Mouse (Mus musculus) liver, embryonic 11.5 days (tissue): ENCODE measurements around the gene Slc26a6. TPM values are rescaled to one million over a fixed set of nuclear protein-coding genes. Genes with fewer than 3 reads are reported as not detected.

ENCODE experiments used
- ATAC-seq: fragments of 200-750 bp; cut with Nextera tagmentation; replicated peaks from 2 replicates; pipeline ENCODE4 v1.8.0; 2017; ENCODE audit warnings: moderate number of reproducible peaks, mild to moderate bottlenecking, moderate TSS enrichment, moderate library complexity; ENCODE audit not compliant: low FRiP score
- DNase-seq: peaks from one replicate; pipeline ENCODE4 v3.0.0-alpha.2; 2017; ENCODE audit warnings: low spot score
- H3K27ac ChIP-seq: fragments of 300-500 bp; sonication (generic); 2 replicates; pipeline ENCODE4 v1.5.1; 2014; ENCODE audit warnings: mild to moderate bottlenecking, low read depth, low read length, control low read depth
- H3K27me3 ChIP-seq: fragments of 300-500 bp; sonication (generic); replicated peaks from 2 replicates; pipeline ENCODE4 v1.6.1; 2014; ENCODE audit warnings: low read length, mixed read lengths; ENCODE audit not compliant: control insufficient read depth, insufficient read depth
- H3K36me3 ChIP-seq: fragments of 300-500 bp; sonication (generic); 2 replicates; pipeline ENCODE4 v1.6.1; 2014; ENCODE audit warnings: mild to moderate bottlenecking, low read length, moderate library complexity, mixed read lengths; ENCODE audit not compliant: control insufficient read depth, insufficient read depth
- H3K4me1 ChIP-seq: fragments of 300-500 bp; sonication (generic); replicated peaks from 2 replicates; pipeline ENCODE4 v1.6.1; 2014; ENCODE audit warnings: low read length, mixed read lengths; ENCODE audit not compliant: control insufficient read depth, insufficient read depth
- H3K4me2 ChIP-seq: fragments of 300-500 bp; sonication (generic); 2 replicates; pipeline ENCODE4 v1.6.1; 2014; ENCODE audit warnings: mild to moderate bottlenecking, control low read depth, moderate library complexity
- H3K4me3 ChIP-seq: fragments of 300-500 bp; sonication (generic); 2 replicates; pipeline ENCODE4 v1.5.1; 2014; ENCODE audit warnings: low read depth, low read length, control low read depth
- H3K9ac ChIP-seq: fragments of 300-500 bp; sonication (generic); 2 replicates; pipeline ENCODE4 v1.6.1; 2014; ENCODE audit warnings: low read depth, low read length, control low read depth
- H3K9me3 ChIP-seq: fragments of 300-500 bp; sonication (generic); 2 replicates; pipeline ENCODE4 v1.6.1; 2016; ENCODE audit warnings: low read length, inconsistent platforms, mixed read lengths; ENCODE audit not compliant: control insufficient read depth
- WGBS: fragments of 180-500 bp; shearing (Covaris S2); extraction: QIAGEN DNeasy Blood & Tissue Kit; methylation state at CpG from one replicate; pipeline ENCODE4 v1.1.7; 2014; 5-methylcytosine and 5-hydroxymethylcytosine counted together
- polyA plus RNA-seq: library from polyadenylated mRNA; unstranded; fragments of >200 nt; fragmentation: Nextera tagmentation; extraction: Ambion mirVana; gene quantifications from 2 replicates; pipeline ENCODE4 v1.2.1, GENCODE M21; 2014

Slc26a6 gene
- 9.0 and 10.5 TPM in 2 replicates for polyA plus RNA-seq

- Histone ChIP-seq H3K4me1 (peaks cover 12% of the 10 kb centered on the region), H3K9ac (peak within 1 kb of the TSS; percentile 76), H3K36me3 (no peaks in the 10 kb centered on the region; the same call in 1 of the 2 replicates), H3K27me3 (peaks cover 11% of the 10 kb centered on the region), H3K9me3 (no peaks in the 10 kb centered on the region), H3K4me3 (peak within 1 kb of the TSS; percentile 67), H3K4me2 (peak within 1 kb of the TSS; percentile 94), H3K27ac (peak within 1 kb of the TSS; percentile 66)
- ATAC-seq (no peak), DNase-seq (no peak)
- WGBS = 85% methylated on average over 3 of the region's 3 CpGs
Measured at GRCm38 (mm10) chr9:108852976-108853375, at the start of gene Slc26a6. Gene Slc26a6 (plus strand): TSS chr9:108853283.

- peak; percentile 64 for ATAC-seq
- Histone ChIP-seq H3K4me1 (peaks cover 39% of the 10 kb centered on the region), H3K4me2 (no peak overlapping the region), H3K27me3 (no peaks in the 10 kb centered on the region), H3K9me3 (no peaks in the 10 kb centered on the region), H3K9ac (no peak overlapping the region; the same call in 1 of the 2 replicates), H3K4me3 (no peak overlapping the region), H3K36me3 (peaks cover 20% of the 10 kb centered on the region), H3K27ac (peak overlapping the region; percentile 68; the same call in 1 of the 2 replicates)
- no peak for DNase-seq
- WGBS = 78% methylated on average over 8 of the region's 8 CpGs
Measured at GRCm38 (mm10) chr9:108805768-108806167, 47.3 kb upstream of the Slc26a6 start.

- ATAC-seq (no peak), DNase-seq (no peak)
- Histone ChIP-seq H3K4me3 (no peak overlapping the region), H3K9me3 (no peaks in the 10 kb centered on the region), H3K9ac (0 out of 2 replicates have a peak overlapping the region, but pooled peaks have one; percentile 13), H3K36me3 (peaks cover 20% of the 10 kb centered on the region), H3K27ac (peak overlapping the region; percentile 68), H3K4me1 (peaks cover 39% of the 10 kb centered on the region), H3K27me3 (no peaks in the 10 kb centered on the region), H3K4me2 (no peak overlapping the region)
Measured at GRCm38 (mm10) chr9:108806379-108806778, 46.7 kb upstream of the Slc26a6 start.

- no peak overlapping the region for H3K4me3 ChIP-seq
- H3K4me1 ChIP-seq = peaks cover 39% of the 10 kb centered on the region
- DNase-seq (no peak), ATAC-seq (no peak)
- 91% methylated on average over 1 of the region's 1 CpGs for WGBS
- H3K9ac ChIP-seq = no peak overlapping the region
- peaks cover 24% of the 10 kb centered on the region for H3K36me3 ChIP-seq
- peak overlapping the region; percentile 22 for H3K4me2 ChIP-seq
- peak overlapping the region; percentile 68 for H3K27ac ChIP-seq
- no peaks in the 10 kb centered on the region for H3K9me3 ChIP-seq
- H3K27me3 ChIP-seq = no peaks in the 10 kb centered on the region
Measured at GRCm38 (mm10) chr9:108806831-108807230, 46.3 kb upstream of the Slc26a6 start.

GRCm38 (mm10) chr9:108807674-108808073 lies 45.4 kb upstream of the Slc26a6 start:
- peaks cover 39% of the 10 kb centered on the region for H3K4me1 ChIP-seq
- H3K36me3 ChIP-seq = peaks cover 24% of the 10 kb centered on the region
- DNase-seq = no peak
- no peaks in the 10 kb centered on the region for H3K27me3 ChIP-seq
- H3K4me2 ChIP-seq = peak overlapping the region; percentile 91
- peak overlapping the region; percentile 76; the same call in 1 of the 2 replicates for H3K4me3 ChIP-seq
- 65% methylated on average over 5 of the region's 5 CpGs for WGBS
- ATAC-seq = peak; percentile 80
- H3K9me3 ChIP-seq = no peaks in the 10 kb centered on the region
- peak overlapping the region; percentile 84 for H3K27ac ChIP-seq
- peak overlapping the region; percentile 90; the same call in 1 of the 2 replicates for H3K9ac ChIP-seq

GRCm38 (mm10) chr9:108808163-108808665 lies 44.9 kb upstream of the Slc26a6 start, which contains the start of gene Nckipsd:
Gene Nckipsd (plus strand): TSS chr9:108808368.
- Histone ChIP-seq H3K4me1 (peaks cover 39% of the 10 kb centered on the region), H3K36me3 (peaks cover 24% of the 10 kb centered on the region)
- under 1% methylated on average over 62 of the region's 62 CpGs for WGBS

GRCm38 (mm10) chr9:108809188-108809587 lies 43.9 kb upstream of the Slc26a6 start:
- peaks cover 25% of the 10 kb centered on the region for H3K36me3 ChIP-seq
- H3K27ac ChIP-seq = no peak overlapping the region
- H3K27me3 ChIP-seq = no peaks in the 10 kb centered on the region
- peak overlapping the region; percentile 90; the same call in 1 of the 2 replicates for H3K9ac ChIP-seq
- peak overlapping the region; percentile 76; the same call in 1 of the 2 replicates for H3K4me3 ChIP-seq
- H3K4me2 ChIP-seq = peak overlapping the region; percentile 91
- peaks cover 39% of the 10 kb centered on the region for H3K4me1 ChIP-seq
- ATAC-seq = no peak
- no peaks in the 10 kb centered on the region for H3K9me3 ChIP-seq
- no peak for DNase-seq
- WGBS = 45% methylated on average over 5 of the region's 5 CpGs

More at GRCm38 (mm10) chr9:108808163-108808665, 44.9 kb upstream of the Slc26a6 start, which contains the start of gene Nckipsd:
- Histone ChIP-seq H3K27ac (peak within 1 kb of the TSS; percentile 84), H3K9ac (peak within 1 kb of the TSS; percentile 90), H3K4me3 (peak within 1 kb of the TSS; percentile 76), H3K27me3 (no peaks in the 10 kb centered on the region), H3K4me2 (peak within 1 kb of the TSS; percentile 91), H3K9me3 (no peaks in the 10 kb centered on the region)
- peak; percentile 84 for ATAC-seq
- DNase-seq = peak; percentile 91

- H3K9me3 ChIP-seq = no peaks in the 10 kb centered on the region
- H3K9ac ChIP-seq = no peak overlapping the region
- ATAC-seq = no peak
- no peak for DNase-seq
- H3K4me1 ChIP-seq = peaks cover 39% of the 10 kb centered on the region
- H3K4me3 ChIP-seq = no peak overlapping the region
- peak overlapping the region; percentile 91; the same call in 1 of the 2 replicates for H3K4me2 ChIP-seq
- peaks cover 25% of the 10 kb centered on the region for H3K36me3 ChIP-seq
- 75% methylated on average over 6 of the region's 6 CpGs for WGBS
- no peaks in the 10 kb centered on the region for H3K27me3 ChIP-seq
- no peak overlapping the region for H3K27ac ChIP-seq
Measured at GRCm38 (mm10) chr9:108809723-108810122, 43.4 kb upstream of the Slc26a6 start.

- 79% methylated on average over 5 of the region's 5 CpGs for WGBS
- no peak overlapping the region for H3K4me3 ChIP-seq
- DNase-seq (no peak), ATAC-seq (no peak)
- peaks cover 35% of the 10 kb centered on the region for H3K4me1 ChIP-seq
- H3K27me3 ChIP-seq = no peaks in the 10 kb centered on the region
- no peaks in the 10 kb centered on the region for H3K9me3 ChIP-seq
- H3K9ac ChIP-seq = no peak overlapping the region
- H3K36me3 ChIP-seq = peaks cover 27% of the 10 kb centered on the region
- no peak overlapping the region for H3K27ac ChIP-seq
- no peak overlapping the region for H3K4me2 ChIP-seq
Measured at GRCm38 (mm10) chr9:108810516-108810915, 42.6 kb upstream of the Slc26a6 start.
